Mouse (Mus musculus) adrenal gland (tissue): ENCODE measurements around the gene Oaz1.

Experiments used
- intact Hi-C: fragments of 180-260 bp; cut with DNase I; formaldehyde crosslinking; loops from one replicate; pipeline ENCODE4 v1.15.1; 2025

The Oaz1 gene

GRCm38 (mm10) chr10:80843931-80844547 lies 17.6 kb downstream of the Oaz1 start, which contains the start of gene Lingo3:
Gene Lingo3, minus strand, starts transcription at chr10:80844039.
- intact Hi-C loops, result no loop called here

GRCm38 (mm10) chr10:80845055-80845693 lies 18.7 kb downstream of the Oaz1 start:
- intact Hi-C loops, result no loop called here

GRCm38 (mm10) chr10:80845732-80846131 lies 19.3 kb downstream of the Oaz1 start:
- intact Hi-C loops, result no loop called here

- intact Hi-C loops, result no loop called here
Observed at GRCm38 (mm10) chr10:80848571-80848970, 22.1 kb downstream of the Oaz1 start.

- intact Hi-C loops, result no loop called here
Observed at GRCm38 (mm10) chr10:80854913-80855748, 28.7 kb downstream of the Oaz1 start, which contains the start of the genes Lsm7 and Sppl2b. Gene Lsm7, minus strand, starts transcription at chr10:80855209. Gene Sppl2b, plus strand, starts transcription at chr10:80855275.

GRCm38 (mm10) chr10:80855749-80856073 lies 29.3 kb downstream of the Oaz1 start:
- intact Hi-C loops, result no loop called here

- intact Hi-C loops, result no loop called here
Observed at GRCm38 (mm10) chr10:80856267-80856666, 29.8 kb downstream of the Oaz1 start.

- intact Hi-C loops, result no loop called here
Observed at GRCm38 (mm10) chr10:80856908-80857307, 30.5 kb downstream of the Oaz1 start.

GRCm38 (mm10) chr10:80857386-80857785 lies 30.9 kb downstream of the Oaz1 start:
- intact Hi-C loops, result no loop called here

- intact Hi-C loops, result no loop called here
Observed at GRCm38 (mm10) chr10:80857848-80858247, 31.4 kb downstream of the Oaz1 start.

GRCm38 (mm10) chr10:80858350-80858935 lies 32.0 kb downstream of the Oaz1 start:
- intact Hi-C loops, result no loop called here

- intact Hi-C loops, result no loop called here
Observed at GRCm38 (mm10) chr10:80862305-80862704, 35.8 kb downstream of the Oaz1 start.

GRCm38 (mm10) chr10:80864446-80864845 lies 38.0 kb downstream of the Oaz1 start:
- intact Hi-C loops, result no loop called here

GRCm38 (mm10) chr10:80870993-80871392 lies 44.5 kb downstream of the Oaz1 start:
- intact Hi-C loops, result no loop called here

- intact Hi-C loops, result no loop called here
Observed at GRCm38 (mm10) chr10:80871581-80871980, 45.1 kb downstream of the Oaz1 start, which contains the start of gene Tmprss9. Gene Tmprss9, plus strand, starts transcription at chr10:80871848.

GRCm38 (mm10) chr10:80874035-80874434 lies 47.6 kb downstream of the Oaz1 start:
- intact Hi-C loops, result no loop called here

- intact Hi-C loops, result no loop called here
Observed at GRCm38 (mm10) chr10:80876028-80876427, 49.6 kb downstream of the Oaz1 start.

- intact Hi-C loops, result no loop called here
Observed at GRCm38 (mm10) chr10:80876594-80876993, 50.1 kb downstream of the Oaz1 start.
